Mouse (Mus musculus): ENCODE measurements at regions not wholly inside any gene's neighbourhood (a gene's known extent, or its start where the extent isn't known, plus 50 kb on each side); places are given as distances from the start of the nearest gene placed in this dataset.

- no peak overlapping the region for H3K4me2 ChIP-seq
- H3K36me3 ChIP-seq (ENCODE audit: poor library complexity, severe bottlenecking): no peaks in the 10 kb centered on the region
- H3K9ac ChIP-seq: no peak overlapping the region
- no peak overlapping the region for H3K27ac ChIP-seq
- peaks cover 7% of the 10 kb centered on the region; the same call in 1 of the 2 replicates for H3K27me3 ChIP-seq
- H3K9me3 ChIP-seq (replicated peaks): no peaks in the 10 kb centered on the region
- peaks cover 3% of the 10 kb centered on the region; the same call in 1 of the 2 replicates for H3K4me1 ChIP-seq
- H3K4me3 ChIP-seq: no peak overlapping the region
- WGBS: 29% methylated on average over 4 of the region's 4 CpGs
- ATAC-seq: no peak
Measured at GRCm38 (mm10) chr6:99893936-99894335, 167.7 kb upstream of the Prok2 start.

GRCm38 (mm10) chr6:99892204-99892603 is 166.0 kb upstream of the Prok2 start:
- 92% methylated on average over 9 of the region's 9 CpGs for WGBS
- Histone ChIP-seq H3K36me3 (ENCODE audit: poor library complexity, severe bottlenecking) (no peaks in the 10 kb centered on the region), H3K9ac (no peak overlapping the region), H3K4me2 (no peak overlapping the region), H3K9me3 (replicated peaks) (no peaks in the 10 kb centered on the region), H3K4me3 (no peak overlapping the region), H3K27ac (no peak overlapping the region), H3K27me3 (peaks cover 10% of the 10 kb centered on the region; the same call in 1 of the 2 replicates), H3K4me1 (peaks cover 7% of the 10 kb centered on the region; the same call in 1 of the 2 replicates)
- ATAC-seq: no peak

GRCm38 (mm10) chr6:99891790-99892189 is 165.6 kb upstream of the Prok2 start:
- WGBS: 55% methylated on average over 2 of the region's 2 CpGs

GRCm38 (mm10) chr6:99890805-99891204 is 164.6 kb upstream of the Prok2 start:
- Histone ChIP-seq H3K9me3 (replicated peaks) (no peaks in the 10 kb centered on the region), H3K4me3 (no peak overlapping the region), H3K4me2 (no peak overlapping the region), H3K27me3 (peaks cover 15% of the 10 kb centered on the region; the same call in 1 of the 2 replicates), H3K4me1 (peaks cover 7% of the 10 kb centered on the region; the same call in 1 of the 2 replicates), H3K27ac (no peak overlapping the region), H3K9ac (no peak overlapping the region), H3K36me3 (ENCODE audit: poor library complexity, severe bottlenecking) (no peaks in the 10 kb centered on the region)
- ATAC-seq: no peak
- WGBS: 86% methylated on average over 5 of the region's 5 CpGs

More at GRCm38 (mm10) chr6:99891790-99892189, 165.6 kb upstream of the Prok2 start:
- H3K4me2 ChIP-seq: no peak overlapping the region
- no peak overlapping the region for H3K4me3 ChIP-seq
- H3K9ac ChIP-seq: no peak overlapping the region
- peaks cover 7% of the 10 kb centered on the region; the same call in 1 of the 2 replicates for H3K4me1 ChIP-seq
- H3K36me3 ChIP-seq (ENCODE audit: poor library complexity, severe bottlenecking): no peaks in the 10 kb centered on the region
- ATAC-seq: no peak
- no peaks in the 10 kb centered on the region for H3K9me3 ChIP-seq (replicated peaks)
- H3K27ac ChIP-seq: no peak overlapping the region
- H3K27me3 ChIP-seq: peaks cover 10% of the 10 kb centered on the region; the same call in 1 of the 2 replicates

GRCm38 (mm10) chr6:99889055-99889454 is 162.9 kb upstream of the Prok2 start:
- no peak overlapping the region for H3K9ac ChIP-seq
- no peaks in the 10 kb centered on the region for H3K36me3 ChIP-seq (ENCODE audit: poor library complexity, severe bottlenecking)
- ATAC-seq: no peak
- no peak overlapping the region; the same call in 1 of the 2 replicates for H3K27ac ChIP-seq
- WGBS: 16% methylated on average over 9 of the region's 9 CpGs
- H3K9me3 ChIP-seq (replicated peaks): no peaks in the 10 kb centered on the region
- H3K4me2 ChIP-seq: no peak overlapping the region
- H3K4me3 ChIP-seq: no peak overlapping the region
- H3K27me3 ChIP-seq: peaks cover 15% of the 10 kb centered on the region; the same call in 1 of the 2 replicates
- H3K4me1 ChIP-seq: peaks cover 16% of the 10 kb centered on the region

GRCm38 (mm10) chr6:99887904-99888303 is 161.7 kb upstream of the Prok2 start:
- no peaks in the 10 kb centered on the region for H3K9me3 ChIP-seq (replicated peaks)
- no peak overlapping the region for H3K9ac ChIP-seq
- peaks cover 23% of the 10 kb centered on the region for H3K4me1 ChIP-seq
- H3K4me2 ChIP-seq: no peak overlapping the region
- H3K36me3 ChIP-seq (ENCODE audit: poor library complexity, severe bottlenecking): no peaks in the 10 kb centered on the region
- H3K27me3 ChIP-seq: peaks cover 15% of the 10 kb centered on the region; the same call in 1 of the 2 replicates
- ATAC-seq: no peak
- WGBS: 75% methylated on average over 8 of the region's 8 CpGs
- H3K4me3 ChIP-seq: no peak overlapping the region
- H3K27ac ChIP-seq: no peak overlapping the region

- Histone ChIP-seq H3K4me2 (no peak overlapping the region), H3K36me3 (ENCODE audit: poor library complexity, severe bottlenecking) (no peaks in the 10 kb centered on the region), H3K27me3 (0 out of 2 replicates have a peak, but pooled peaks cover 8% of the 10 kb centered on the region), H3K4me1 (peaks cover 23% of the 10 kb centered on the region), H3K9ac (no peak overlapping the region), H3K4me3 (no peak overlapping the region), H3K27ac (no peak overlapping the region; the same call in 1 of the 2 replicates), H3K9me3 (replicated peaks) (no peaks in the 10 kb centered on the region)
- 6% methylated on average over 7 of the region's 7 CpGs for WGBS
- no peak for ATAC-seq
Measured at GRCm38 (mm10) chr6:99884755-99885154, 158.6 kb upstream of the Prok2 start.

- Histone ChIP-seq H3K27me3 (0 out of 2 replicates have a peak, but pooled peaks cover 8% of the 10 kb centered on the region), H3K4me3 (no peak overlapping the region), H3K9ac (no peak overlapping the region), H3K4me1 (peaks cover 21% of the 10 kb centered on the region), H3K4me2 (no peak overlapping the region), H3K9me3 (replicated peaks) (no peaks in the 10 kb centered on the region), H3K36me3 (ENCODE audit: poor library complexity, severe bottlenecking) (no peaks in the 10 kb centered on the region), H3K27ac (no peak overlapping the region)
- no peak for ATAC-seq
- 76% methylated on average over 3 of the region's 3 CpGs for WGBS
Measured at GRCm38 (mm10) chr6:99884054-99884453, 157.9 kb upstream of the Prok2 start.

GRCm38 (mm10) chr6:99881606-99882005 is 155.4 kb upstream of the Prok2 start:
- Histone ChIP-seq H3K4me3 (no peak overlapping the region), H3K9me3 (replicated peaks) (no peaks in the 10 kb centered on the region), H3K9ac (no peak overlapping the region), H3K4me1 (peaks cover 16% of the 10 kb centered on the region), H3K36me3 (ENCODE audit: poor library complexity, severe bottlenecking) (no peaks in the 10 kb centered on the region), H3K27ac (no peak overlapping the region), H3K4me2 (no peak overlapping the region), H3K27me3 (0 out of 2 replicates have a peak, but pooled peaks cover 3% of the 10 kb centered on the region)
- no peak for ATAC-seq
- 56% methylated on average over 4 of the region's 4 CpGs for WGBS

- WGBS: 84% methylated on average over 4 of the region's 4 CpGs
- H3K27ac ChIP-seq: no peak overlapping the region
Measured at GRCm38 (mm10) chr6:99874852-99875251, 148.7 kb upstream of the Prok2 start.

GRCm38 (mm10) chr6:99874029-99874428 is 147.8 kb upstream of the Prok2 start:
- Histone ChIP-seq H3K36me3 (ENCODE audit: poor library complexity, severe bottlenecking) (no peaks in the 10 kb centered on the region), H3K27ac (no peak overlapping the region), H3K9me3 (replicated peaks) (no peaks in the 10 kb centered on the region), H3K4me2 (no peak overlapping the region), H3K9ac (no peak overlapping the region), H3K27me3 (no peaks in the 10 kb centered on the region), H3K4me1 (no peaks in the 10 kb centered on the region), H3K4me3 (no peak overlapping the region)
- WGBS: 80% methylated on average over 4 of the region's 4 CpGs
- no peak for ATAC-seq

More at GRCm38 (mm10) chr6:99874852-99875251, 148.7 kb upstream of the Prok2 start:
- H3K4me1 ChIP-seq: no peaks in the 10 kb centered on the region
- no peaks in the 10 kb centered on the region for H3K36me3 ChIP-seq (ENCODE audit: poor library complexity, severe bottlenecking)
- no peaks in the 10 kb centered on the region for H3K9me3 ChIP-seq (replicated peaks)
- ATAC-seq: no peak
- no peak overlapping the region for H3K4me2 ChIP-seq
- H3K9ac ChIP-seq: no peak overlapping the region
- no peaks in the 10 kb centered on the region for H3K27me3 ChIP-seq
- H3K4me3 ChIP-seq: no peak overlapping the region

GRCm38 (mm10) chr6:99866061-99866460 is 139.9 kb upstream of the Prok2 start:
- ATAC-seq: no peak
- WGBS: 84% methylated on average over 9 of the region's 9 CpGs
- H3K27me3 ChIP-seq: no peaks in the 10 kb centered on the region

GRCm38 (mm10) chr6:99864949-99865348 is 138.8 kb upstream of the Prok2 start:
- Histone ChIP-seq H3K4me2 (no peak overlapping the region), H3K9me3 (replicated peaks) (no peaks in the 10 kb centered on the region), H3K27ac (no peak overlapping the region), H3K27me3 (no peaks in the 10 kb centered on the region), H3K4me1 (peaks cover 26% of the 10 kb centered on the region), H3K9ac (no peak overlapping the region), H3K36me3 (ENCODE audit: poor library complexity, severe bottlenecking) (no peaks in the 10 kb centered on the region), H3K4me3 (no peak overlapping the region)
- 50% methylated on average over 3 of the region's 3 CpGs for WGBS
- peak; percentile 58 for ATAC-seq

More at GRCm38 (mm10) chr6:99866061-99866460, 139.9 kb upstream of the Prok2 start:
- H3K4me1 ChIP-seq: peaks cover 26% of the 10 kb centered on the region
- no peak overlapping the region for H3K4me3 ChIP-seq
- no peaks in the 10 kb centered on the region for H3K36me3 ChIP-seq (ENCODE audit: poor library complexity, severe bottlenecking)
- H3K4me2 ChIP-seq: no peak overlapping the region
- H3K27ac ChIP-seq: no peak overlapping the region
- no peaks in the 10 kb centered on the region for H3K9me3 ChIP-seq (replicated peaks)
- H3K9ac ChIP-seq: no peak overlapping the region
